Mouse (Mus musculus) MEL (cell line): Measurements from ENCODE around the gene Hoxb5. TPM values are rescaled to one million over a fixed set of nuclear protein-coding genes. Genes with fewer than 3 reads are reported as not detected.

ENCODE experiments used
- DNase-seq: peaks from one replicate; pipeline ENCODE4 v3.0.0; 2011; ENCODE audit warnings: low read depth, low spot score
- H3K27ac ChIP-seq: 2 replicates; pipeline ENCODE4 v1.5.1; 2012; ENCODE audit warnings: low read depth, mild to moderate bottlenecking, control low read depth, low read length, moderate library complexity; ENCODE audit not compliant: control insufficient read depth
- H3K27me3 ChIP-seq, 2 experiments: fragments of 150-350 bp in 1 of 2; sonication (generic) in 1 of 2; 2 replicates each; pipeline ENCODE4 v1.6.1; 2012; ENCODE audit warnings: low read length in 2 of 2, mild to moderate bottlenecking in 2 of 2, improper control_type of control experiment in 1 of 2, moderate library complexity in 1 of 2; ENCODE audit not compliant: insufficient read depth in 2 of 2, control insufficient read depth in 1 of 2
- H3K36me3 ChIP-seq, 2 experiments: 2 replicates each; pipeline ENCODE4 v1.6.1; 2012 to 2014; ENCODE audit warnings: low read length in 2 of 2, improper control_type of control experiment in 1 of 2, inconsistent platforms in 1 of 2, mild to moderate bottlenecking in 1 of 2; ENCODE audit not compliant: insufficient read depth in 2 of 2, control insufficient read depth in 1 of 2
- H3K4me1 ChIP-seq, 2 experiments: fragments of 150-350 bp in 1 of 2; sonication (generic) in 1 of 2; 2 replicates each; pipeline ENCODE4 v1.6.1; 2012; ENCODE audit warnings: low read length in 2 of 2, improper control_type of control experiment in 1 of 2, mild to moderate bottlenecking in 1 of 2; ENCODE audit not compliant: insufficient read depth in 2 of 2, control insufficient read depth in 1 of 2
- H3K4me3 ChIP-seq, 2 experiments: fragments of 150-350 bp in 1 of 2; sonication (generic) in 1 of 2; 2 replicates each; pipeline ENCODE4 v1.5.1; 2012; ENCODE audit warnings: low read depth in 2 of 2, low read length in 2 of 2, mild to moderate bottlenecking in 2 of 2, moderate library complexity in 2 of 2, control low read depth in 1 of 2, improper control_type of control experiment in 1 of 2; ENCODE audit not compliant: control insufficient read depth in 1 of 2, insufficient read depth in 1 of 2
- H3K79me2 ChIP-seq: 2 replicates; pipeline ENCODE4 v1.6.1; 2012; ENCODE audit warnings: mild to moderate bottlenecking, low read length, moderate library complexity; ENCODE audit not compliant: control insufficient read depth, poor library complexity, insufficient read depth
- H3K9ac ChIP-seq: 2 replicates; pipeline ENCODE4 v1.6.1; 2012; ENCODE audit warnings: low read depth, mild to moderate bottlenecking, control low read depth, low read length, moderate library complexity; ENCODE audit not compliant: control insufficient read depth, poor library complexity, severe bottlenecking
- H3K9me3 ChIP-seq: fragments of 150-350 bp; sonication (generic); replicated peaks from 2 replicates; pipeline ENCODE4 v1.6.1; 2012; ENCODE audit warnings: mild to moderate bottlenecking, low read length, improper control_type of control experiment, moderate library complexity; ENCODE audit not compliant: insufficient read depth
- BHLHE40 ChIP-seq: IDR thresholded peaks from 2 replicates; pipeline ENCODE4 v1.6.1; 2012; ENCODE audit warnings: low read depth, mild to moderate bottlenecking, inconsistent platforms, low read length, improper control_type of control experiment, borderline replicate concordance
- CHD1 ChIP-seq: IDR thresholded peaks from 2 replicates; pipeline ENCODE4 v1.6.1; 2012; ENCODE audit warnings: low read depth, mild to moderate bottlenecking, inconsistent platforms, low read length, improper control_type of control experiment
- ELF1 ChIP-seq: IDR thresholded peaks from 2 replicates; pipeline ENCODE4 v1.6.1; 2014; ENCODE audit warnings: low read depth, mild to moderate bottlenecking, inconsistent platforms, low read length, improper control_type of control experiment, moderate library complexity
- ETS1 ChIP-seq: IDR thresholded peaks from 2 replicates; pipeline ENCODE4 v1.6.1; 2012; ENCODE audit warnings: low read depth, mild to moderate bottlenecking, inconsistent platforms, low read length, improper control_type of control experiment, moderate library complexity
- GABPA ChIP-seq: IDR thresholded peaks from 2 replicates; pipeline ENCODE4 v1.6.1; 2012; ENCODE audit warnings: low read depth, mild to moderate bottlenecking, inconsistent platforms, low read length, improper control_type of control experiment, moderate library complexity
- MAX ChIP-seq: IDR thresholded peaks from 2 replicates; pipeline ENCODE4 v1.6.1; 2011; ENCODE audit warnings: low read length, improper control_type of control experiment
- MAZ ChIP-seq: IDR thresholded peaks from 2 replicates; pipeline ENCODE4 v1.6.1; 2012; ENCODE audit warnings: low read depth, mild to moderate bottlenecking, inconsistent platforms, low read length, improper control_type of control experiment
- MEF2A ChIP-seq: IDR thresholded peaks from 2 replicates; pipeline ENCODE4 v1.6.1; 2014; ENCODE audit warnings: low read depth, mild to moderate bottlenecking, inconsistent platforms, low read length, improper control_type of control experiment; ENCODE audit not compliant: poor library complexity, insufficient replicate concordance, severe bottlenecking; ENCODE audit errors: extremely low read depth
- MXI1 ChIP-seq: IDR thresholded peaks from 2 replicates; pipeline ENCODE4 v1.6.1; 2011; ENCODE audit warnings: mild to moderate bottlenecking, low read depth, low read length, improper control_type of control experiment
- POLR2A ChIP-seq, 2 experiments: IDR thresholded peaks; 2 replicates each; pipeline ENCODE4 v1.6.1; 2011 to 2012; ENCODE audit warnings: low read length in 2 of 2, mild to moderate bottlenecking in 2 of 2, control low read depth in 1 of 2, improper control_type of control experiment in 1 of 2, low read depth in 1 of 2, moderate library complexity in 1 of 2; ENCODE audit not compliant: control insufficient read depth in 1 of 2, insufficient read depth in 1 of 2, poor library complexity in 1 of 2
- POLR2AphosphoS2 ChIP-seq: IDR thresholded peaks from 2 replicates; pipeline ENCODE4 v1.6.1; 2011; ENCODE audit warnings: low read length, improper control_type of control experiment
- POLR2AphosphoS5 ChIP-seq: IDR thresholded peaks from 2 replicates; pipeline ENCODE4 v1.6.1; 2012; ENCODE audit warnings: low read depth, borderline replicate concordance, mild to moderate bottlenecking, inconsistent platforms, low read length, moderate library complexity, mixed read lengths
- SMC3 ChIP-seq: IDR thresholded peaks from 2 replicates; pipeline ENCODE4 v1.6.1; 2011; ENCODE audit warnings: low read depth, low read length, improper control_type of control experiment
- TAL1 ChIP-seq: IDR thresholded peaks from 2 replicates; pipeline ENCODE4 v1.6.1; 2012; ENCODE audit warnings: mild to moderate bottlenecking, inconsistent platforms, low read length, moderate library complexity, mixed read lengths
- TCF12 ChIP-seq: IDR thresholded peaks from 2 replicates; pipeline ENCODE4 v1.6.1; 2014; ENCODE audit warnings: low read depth, mild to moderate bottlenecking, inconsistent platforms, low read length, improper control_type of control experiment, moderate library complexity
- ZC3H11A ChIP-seq: IDR thresholded peaks from 2 replicates; pipeline ENCODE4 v1.6.1; 2012; ENCODE audit warnings: low read depth, mild to moderate bottlenecking, inconsistent platforms, low read length, improper control_type of control experiment
- ZKSCAN1 ChIP-seq: IDR thresholded peaks from 2 replicates; pipeline ENCODE4 v1.6.1; 2012; ENCODE audit warnings: low read depth, mild to moderate bottlenecking, inconsistent platforms, low read length, improper control_type of control experiment, moderate library complexity
- polyA plus RNA-seq, 2 experiments: library from polyadenylated mRNA; stranded (reverse) in 1 of 2; unstranded in 1 of 2; fragments of >175 nt in 1 of 2; fragments of >200 nt in 1 of 2; gene quantifications; 2 replicates each; pipeline versions ENCODE4 v1.2.1 to v1.2.4; 2012; ENCODE audit warnings: low replicate concordance in 2 of 2, low read depth in 1 of 2; ENCODE audit not compliant: insufficient read length in 2 of 2, insufficient read depth in 1 of 2, missing spikeins in 1 of 2
- total RNA-seq: library from RNA; depleted of rRNA; stranded (reverse); fragments of 300-350 nt; gene quantifications from 2 replicates; pipeline ENCODE4 v1.2.3, GENCODE M21; 2012

The Hoxb5 gene
- total and polyA plus RNA-seq, 3 experiments = not detected

GRCm38 (mm10) chr11:96318368-96319070 is 15.4 kb downstream of the Hoxb5 start:
- H3K4me3 ChIP-seq = no peak overlapping the region
- no peak for DNase-seq

DNA sequence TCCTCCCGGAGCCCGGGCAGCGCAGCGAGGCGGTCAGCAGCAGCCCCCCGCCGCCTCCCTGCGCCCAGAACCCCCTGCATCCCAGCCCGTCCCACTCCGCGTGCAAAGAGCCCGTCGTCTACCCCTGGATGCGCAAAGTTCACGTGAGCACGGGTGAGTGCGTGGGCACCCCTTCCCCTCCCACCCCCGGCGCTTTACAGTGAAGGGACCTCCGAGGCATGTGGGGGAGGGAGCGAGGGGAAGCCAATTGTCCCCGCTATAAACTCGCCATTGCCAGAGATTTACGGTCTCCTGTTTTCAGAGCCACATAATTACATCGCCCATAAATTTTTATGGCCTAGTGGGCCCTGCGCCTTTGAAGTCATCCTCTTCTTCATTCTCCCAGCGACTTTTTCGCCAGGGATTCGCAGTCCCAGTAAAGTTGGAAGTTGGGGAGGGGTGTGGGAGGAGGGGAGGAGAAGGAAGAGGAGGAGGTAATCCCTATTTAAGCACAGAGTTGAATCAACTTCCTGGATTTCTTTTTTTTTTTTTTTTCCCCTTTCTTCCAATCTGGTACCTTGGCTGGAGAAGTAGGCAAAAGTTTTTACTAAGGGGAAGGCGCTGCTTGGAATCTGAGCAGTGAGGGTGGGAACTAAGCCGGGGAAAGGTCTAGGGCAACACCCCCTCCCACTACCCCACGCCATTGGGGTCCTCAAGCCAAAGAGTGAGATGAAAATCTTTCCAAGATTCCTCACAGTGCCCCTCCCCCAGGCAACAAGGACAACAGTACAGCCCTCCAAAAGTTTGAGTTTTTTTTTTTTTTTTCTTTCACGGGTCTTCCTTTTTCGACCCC is 16.2 kb downstream of the Hoxb5 start:
- no peak overlapping the region for H3K4me3 ChIP-seq
- H3K27ac ChIP-seq = no peak overlapping the region
- H3K36me3 ChIP-seq = no peaks in the 10 kb centered on the region
- H3K9ac ChIP-seq = no peak overlapping the region
- no peaks in the 10 kb centered on the region for H3K79me2 ChIP-seq
- H3K9me3 ChIP-seq = no peaks in the 10 kb centered on the region
- peaks cover 3 to 5% of the 10 kb centered on the region in 2 experiments for H3K27me3 ChIP-seq
- no peak for TF ChIP-seq MAZ
- no peak for TF ChIP-seq ZC3H11A
- no peak for TF ChIP-seq SMC3
- no peaks in the 10 kb centered on the region for H3K4me1 ChIP-seq
- no peak for DNase-seq

More at GRCm38 (mm10) chr11:96318368-96319070, 15.4 kb downstream of the Hoxb5 start:
- H3K79me2 ChIP-seq = no peaks in the 10 kb centered on the region
- no peaks in the 10 kb centered on the region for H3K4me1 ChIP-seq
- no peaks in the 10 kb centered on the region for H3K9me3 ChIP-seq
- H3K36me3 ChIP-seq = no peaks in the 10 kb centered on the region
- no peak overlapping the region for H3K9ac ChIP-seq
- TF ChIP-seq POLR2AphosphoS2 (no peak), MXI1 (no peak), POLR2AphosphoS5 (no peak), MEF2A (no peak), ELF1 (no peak)
- no peak overlapping the region for H3K27ac ChIP-seq
- H3K27me3 ChIP-seq = peaks cover 0 to 1% of the 10 kb centered on the region in 2 experiments

DNA sequence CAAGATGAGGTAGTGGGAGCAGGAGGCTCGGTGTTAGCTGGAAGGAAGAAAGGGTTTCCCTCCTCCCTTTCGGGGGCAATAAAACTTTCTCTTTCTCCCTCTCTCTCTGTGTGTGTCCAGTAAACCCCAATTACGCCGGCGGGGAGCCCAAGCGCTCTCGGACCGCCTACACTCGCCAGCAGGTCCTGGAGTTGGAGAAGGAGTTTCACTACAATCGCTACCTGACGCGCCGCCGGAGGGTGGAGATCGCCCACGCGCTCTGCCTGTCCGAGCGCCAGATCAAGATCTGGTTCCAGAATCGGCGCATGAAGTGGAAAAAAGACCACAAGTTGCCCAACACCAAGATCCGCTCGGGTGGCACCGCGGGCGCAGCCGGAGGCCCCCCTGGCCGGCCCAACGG is 16.8 kb downstream of the Hoxb5 start:
- Histone ChIP-seq H3K4me3 (no peak overlapping the region), H3K9ac (no peak overlapping the region), H3K9me3 (no peaks in the 10 kb centered on the region), H3K36me3 (no peaks in the 10 kb centered on the region), H3K4me1 (no peaks in the 10 kb centered on the region), H3K27ac (no peak overlapping the region), H3K27me3 (peaks cover 3 to 5% of the 10 kb centered on the region in 2 experiments; a peak in 3 of 4 replicates), H3K79me2 (no peaks in the 10 kb centered on the region)
- no peak for TF ChIP-seq TCF12
- no peak for TF ChIP-seq GABPA
- TF ChIP-seq POLR2A (IDR thresholded peaks at IDR 0.05; ENCODE audit: control insufficient read depth in 1 of 2, insufficient read depth in 1 of 2, low read depth in 1 of 2, low read length in 2 of 2, poor library complexity in 1 of 2) = no peak
- no peak for TF ChIP-seq MAX
- no peak for TF ChIP-seq ETS1
- TF ChIP-seq ZKSCAN1 = no peak
- TF ChIP-seq BHLHE40 = no peak
- TF ChIP-seq TAL1 = no peak
- TF ChIP-seq CHD1 = no peak
- no peak for DNase-seq
